Mouse (Mus musculus) B cell, adult 2 months (primary cell): ENCODE measurements at regions not wholly inside any gene's neighbourhood (a gene's known extent, or its start where the extent isn't known, plus 50 kb on each side); places are given as distances from the start of the nearest gene placed in this dataset.

Experiments
- DNase-seq, 2 experiments: peaks; one replicate each; pipeline ENCODE4 v3.0.0; 2022

GRCm38 (mm10) chr2:159565921-159566320 lies 768.0 kb downstream of the Gm826 start:
- no peak for DNase-seq

DNA sequence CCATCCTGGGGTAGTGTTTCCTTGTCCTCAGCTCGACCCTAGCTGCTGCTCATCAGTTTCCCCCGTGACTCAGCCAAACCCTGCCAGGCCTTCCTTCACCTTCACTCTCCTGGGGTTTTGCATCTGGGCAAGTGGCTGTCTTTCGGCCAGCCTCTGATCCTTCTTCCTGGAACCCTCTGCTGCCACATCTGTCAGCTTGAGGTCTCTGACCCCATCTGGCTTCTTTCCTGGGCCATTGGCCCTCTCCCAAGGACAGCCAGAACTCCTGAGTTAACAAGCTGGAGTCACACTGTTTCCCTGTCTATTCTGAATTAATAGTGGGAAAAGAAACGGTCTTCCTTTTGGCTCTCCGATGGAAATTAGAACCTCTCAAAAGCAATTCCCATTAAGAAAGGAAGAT lies 767.5 kb downstream of the Gm826 start:
- no peak for DNase-seq

DNA sequence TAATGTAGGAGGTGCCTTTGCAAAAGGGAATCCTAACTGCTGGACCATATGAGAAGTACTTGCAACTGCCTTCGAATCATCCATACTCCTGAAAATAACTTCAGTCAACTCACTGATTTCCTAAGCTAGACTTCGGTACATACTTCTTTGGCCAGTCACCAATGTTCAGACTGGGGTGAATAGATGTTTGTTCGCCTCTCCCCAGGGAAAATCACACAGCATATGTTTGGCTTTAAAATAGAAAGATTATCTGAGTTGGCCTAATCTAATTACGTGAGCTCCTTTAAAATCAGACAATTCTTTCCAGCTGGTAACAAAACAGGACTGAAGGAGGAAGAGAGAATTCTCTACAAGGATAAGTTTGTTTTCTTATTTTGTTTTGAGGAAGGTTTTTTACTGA lies 765.6 kb downstream of the Gm826 start:
- DNase-seq, result no peak

DNA sequence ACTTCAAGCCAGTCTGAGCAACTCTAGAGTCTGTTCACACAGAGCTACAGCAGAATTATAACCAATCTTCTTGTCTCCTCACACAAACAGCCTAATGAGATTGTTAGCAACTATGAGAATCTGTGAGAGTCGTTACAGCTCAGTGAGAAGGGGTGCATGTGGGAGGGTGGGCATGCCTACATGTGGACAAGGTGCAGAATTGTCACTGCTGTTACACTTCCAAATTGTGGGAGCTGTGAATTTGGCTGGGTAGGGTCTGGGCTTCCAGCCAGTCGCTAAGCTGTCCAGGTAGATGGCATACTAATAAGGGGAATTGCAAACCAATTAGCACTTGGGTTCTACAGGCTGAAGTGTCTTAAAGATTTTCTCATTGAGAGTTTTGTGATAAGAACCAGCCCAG lies 762.1 kb downstream of the Gm826 start:
- no peak for DNase-seq

GRCm38 (mm10) chr2:159575271-159575670 lies 758.7 kb downstream of the Gm826 start:
- DNase-seq, result no peak

GRCm38 (mm10) chr2:159583103-159583502 lies 750.9 kb downstream of the Gm826 start:
- no peak for DNase-seq

GRCm38 (mm10) chr2:159584641-159585040 lies 749.3 kb downstream of the Gm826 start:
- DNase-seq, result no peak

GRCm38 (mm10) chr2:159586697-159587473 lies 747.1 kb downstream of the Gm826 start:
- no peak for DNase-seq

- no peak for DNase-seq
Measured at GRCm38 (mm10) chr2:159591396-159592124, 742.4 kb downstream of the Gm826 start.

- no peak for DNase-seq
Measured at GRCm38 (mm10) chr2:159592841-159593240, 741.1 kb downstream of the Gm826 start.

GRCm38 (mm10) chr2:159596285-159596684 lies 737.7 kb downstream of the Gm826 start:
- DNase-seq, result no peak

GRCm38 (mm10) chr2:159598080-159598479 lies 735.9 kb downstream of the Gm826 start:
- DNase-seq, result no peak

DNA sequence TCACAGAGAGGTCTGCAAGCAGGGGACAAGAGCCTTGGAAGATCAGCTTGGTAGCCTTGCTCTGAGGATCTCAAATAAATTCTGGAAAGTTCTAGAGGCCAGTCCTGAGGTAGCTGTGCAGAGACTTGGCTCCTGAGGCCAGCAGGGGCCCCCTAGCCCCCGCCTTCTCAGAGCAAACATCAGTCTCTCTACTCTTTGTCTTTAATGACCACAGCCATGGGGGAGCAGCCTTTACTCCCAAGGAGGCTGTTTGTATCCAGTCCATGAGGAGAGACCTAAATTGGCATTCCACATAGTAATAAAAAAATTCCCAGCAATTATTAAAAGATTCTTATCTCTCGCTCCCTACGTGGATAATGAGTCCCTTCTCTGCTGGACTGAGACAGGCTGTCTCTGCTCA lies 726.8 kb downstream of the Gm826 start:
- no peak for DNase-seq

DNA sequence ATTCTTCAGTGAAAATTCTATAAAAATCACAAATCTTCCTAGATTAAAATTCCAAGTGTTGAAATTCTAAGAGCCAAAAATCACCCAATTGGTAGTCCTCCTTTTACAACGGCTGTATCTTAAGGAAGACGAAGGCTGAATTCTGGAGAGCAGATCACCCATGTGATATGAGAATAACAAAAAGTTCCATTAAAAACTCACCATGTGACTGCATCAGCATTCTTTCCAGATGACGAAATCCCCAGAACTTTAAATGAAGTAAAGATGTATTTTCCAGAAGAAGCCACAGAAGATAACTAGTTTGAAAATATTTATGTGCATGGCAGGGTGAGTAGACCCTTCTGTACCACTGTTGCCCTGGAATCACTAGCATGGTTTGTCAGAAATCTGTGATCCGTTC lies 723.5 kb downstream of the Gm826 start:
- no peak for DNase-seq

DNA sequence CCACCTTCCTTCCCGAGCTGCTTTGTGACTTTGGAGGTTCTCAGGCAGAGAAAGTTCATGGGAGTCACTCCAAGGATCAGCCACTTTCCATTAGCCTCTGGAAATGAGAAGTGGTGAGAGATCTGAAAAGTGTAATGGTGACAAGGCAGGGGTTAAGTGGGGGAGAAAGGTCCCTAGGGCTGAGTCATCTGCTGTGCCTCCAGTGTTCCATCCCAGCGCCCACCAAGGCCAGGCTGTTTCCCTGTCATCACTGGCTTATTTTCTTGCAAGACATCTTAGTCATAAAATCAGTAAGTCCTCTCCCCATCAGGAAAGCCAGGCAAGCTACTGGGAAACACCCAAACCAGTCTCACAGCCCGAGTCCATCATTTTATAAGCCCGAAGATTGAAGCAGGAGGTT lies 717.3 kb downstream of the Gm826 start:
- no peak for DNase-seq

DNA sequence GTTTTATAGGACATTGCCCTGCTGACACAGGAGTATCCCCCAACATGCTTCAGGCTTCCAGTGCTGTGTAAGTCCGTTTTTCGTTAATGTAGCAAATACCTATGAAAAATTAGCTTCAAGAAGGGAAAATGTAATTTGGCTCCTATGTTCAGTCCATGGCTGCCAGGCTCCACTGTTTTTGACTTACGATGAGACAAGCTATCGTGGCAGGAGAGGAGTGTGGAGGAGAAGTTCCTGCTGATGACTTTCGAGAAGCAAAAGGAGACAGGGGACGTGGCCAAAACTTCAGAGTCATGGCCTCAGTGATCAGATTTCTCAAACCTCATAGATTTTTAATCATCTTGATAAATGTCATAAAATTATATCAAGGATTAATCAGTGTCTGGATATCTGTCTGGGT lies 712.7 kb downstream of the Gm826 start:
- DNase-seq, result no peak

DNA sequence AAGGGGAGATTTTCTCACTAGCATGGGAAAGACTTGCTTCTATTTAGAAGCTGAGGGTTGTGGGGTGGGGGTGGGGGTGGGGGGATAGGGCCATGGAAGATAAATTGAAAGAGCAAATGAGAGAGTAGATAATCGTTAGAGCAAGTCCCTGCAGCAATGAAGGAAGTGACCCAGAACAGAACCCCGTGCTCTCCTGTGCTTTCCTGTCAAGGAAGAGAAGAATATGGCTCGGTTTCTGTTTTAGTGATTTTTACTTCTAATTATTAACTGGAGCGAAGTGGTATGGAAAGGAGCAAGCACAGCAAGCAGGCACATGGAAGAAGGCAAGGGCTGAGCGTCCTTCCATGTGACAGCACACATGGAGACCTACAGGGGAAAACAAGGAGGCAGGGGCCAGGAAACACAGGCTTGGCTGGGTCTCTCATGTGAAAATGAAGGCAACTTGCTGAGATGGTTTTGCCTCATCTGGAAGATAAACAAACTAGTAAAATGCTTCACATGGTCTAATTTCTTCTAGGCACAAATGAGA lies 711.8 kb downstream of the Gm826 start:
- DNase-seq, result no peak

DNA sequence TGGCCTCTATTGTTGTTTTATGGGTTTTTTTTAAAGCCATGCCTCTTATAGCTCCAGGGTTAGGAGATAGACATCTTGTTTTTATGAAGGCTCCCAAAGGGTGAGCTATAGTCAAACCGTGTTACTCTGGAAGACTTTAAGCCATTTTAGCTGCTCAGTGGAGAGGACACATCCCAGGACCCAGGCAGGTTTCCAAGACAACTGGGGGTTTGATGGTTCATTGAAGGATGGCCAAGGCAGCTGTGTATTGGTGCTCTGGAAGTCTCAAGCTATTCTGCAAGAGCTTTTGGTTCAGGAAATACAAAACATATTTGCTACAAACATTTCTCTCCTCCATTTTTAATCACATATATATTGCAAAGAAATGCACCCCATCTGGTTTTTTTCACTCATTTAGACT lies 708.7 kb downstream of the Gm826 start:
- DNase-seq, result no peak

DNA sequence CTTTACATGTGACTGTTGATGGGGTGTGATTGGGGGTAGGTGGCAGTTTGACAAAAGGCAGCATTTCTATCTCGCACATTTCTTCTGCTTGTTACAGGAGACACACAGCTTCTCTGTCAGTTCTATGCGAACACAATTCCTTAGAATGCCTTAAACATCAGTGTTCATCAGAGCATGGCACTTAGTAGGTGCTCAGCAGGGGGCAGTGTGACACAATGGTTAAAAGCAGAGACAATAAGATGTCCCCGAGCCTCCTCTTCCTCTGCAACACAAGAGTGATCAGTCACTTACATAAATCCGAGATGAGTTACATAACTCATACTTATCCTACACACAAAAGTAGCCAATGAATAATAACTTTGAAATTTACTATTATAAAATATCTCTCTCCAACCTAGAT lies 688.1 kb downstream of the Gm826 start:
- no peak for DNase-seq

DNA sequence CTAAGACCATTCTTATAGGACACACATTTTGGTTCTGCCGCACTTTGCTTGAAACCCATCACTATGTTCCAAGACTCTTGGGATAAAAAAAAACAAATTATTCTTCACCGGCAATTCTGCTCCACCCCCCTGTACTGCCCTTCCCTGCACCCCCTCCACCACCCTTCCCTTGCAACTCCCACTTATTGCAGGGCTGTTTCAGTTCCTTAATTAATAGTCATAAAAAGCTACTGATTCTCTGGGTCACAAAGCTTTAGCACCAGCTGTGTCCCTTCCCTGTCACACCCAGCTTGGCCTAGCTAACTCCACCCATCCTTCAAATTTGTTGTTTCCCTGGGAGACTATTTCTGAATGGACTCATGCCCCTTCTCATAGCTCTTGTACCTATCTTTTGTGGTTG lies 687.4 kb downstream of the Gm826 start:
- DNase-seq, result no peak

- no peak for DNase-seq
Measured at GRCm38 (mm10) chr2:159652243-159652642, 681.7 kb downstream of the Gm826 start.

GRCm38 (mm10) chr2:159676845-159677244 lies 657.1 kb downstream of the Gm826 start:
- no peak for DNase-seq

- DNase-seq, result no peak
Measured at GRCm38 (mm10) chr2:159680641-159681040, 653.3 kb downstream of the Gm826 start.

DNA sequence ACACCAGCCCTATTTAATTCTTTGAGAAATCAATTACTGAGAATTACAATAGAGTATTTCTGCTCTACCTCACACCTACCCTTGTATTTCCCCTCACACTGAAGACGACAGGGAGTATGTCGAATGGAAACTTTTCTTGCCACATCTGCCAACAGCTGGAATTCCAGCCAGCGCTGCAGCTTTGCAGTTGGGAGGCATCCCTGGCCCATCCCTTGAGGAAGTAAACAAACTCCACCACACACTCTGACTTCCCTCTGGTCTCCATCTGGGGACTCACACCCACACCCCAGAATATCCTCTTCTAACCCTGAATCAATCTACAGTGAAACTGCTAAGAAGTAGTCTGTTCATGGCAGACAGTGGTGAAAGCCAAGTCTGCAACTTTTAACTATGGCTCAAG lies 630.9 kb downstream of the Gm826 start:
- DNase-seq, result no peak
